In the genomic region with DNA sequence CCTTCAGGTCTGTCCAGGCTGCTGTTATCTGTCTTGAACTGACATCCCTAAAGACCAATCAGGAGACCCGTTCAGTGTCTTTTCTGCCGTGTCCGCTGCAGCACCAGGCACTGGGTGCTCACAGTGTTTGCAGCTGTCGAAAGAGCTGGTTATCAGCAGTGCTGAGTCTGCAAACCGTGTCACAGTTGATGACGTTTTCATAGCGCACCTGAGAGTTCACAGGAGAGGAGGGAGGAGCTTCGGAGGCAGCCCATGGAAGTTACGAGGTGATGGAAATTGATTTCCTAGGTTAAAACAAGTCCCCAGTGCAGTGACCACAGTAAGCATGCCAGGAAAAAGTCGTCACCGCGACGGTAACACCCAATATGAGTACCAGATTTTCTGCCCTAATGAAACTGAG, we compare ENCODE assay signal across 18 mouse cellular contexts.
DNase-seq lines count a peak whose midpoint lies in the region; ATAC-seq and TF ChIP-seq lines count a peak whose summit lies in the region.
"Had no signal": no experiment of that assay in that cellular context is flagged by ENCODE, and none has a peak within 500 bp of the region (broad histone marks: within the 10 kb centered on the region; RNA-seq: fewer than 3 reads in every experiment).

No protein-coding gene starts in this region.

- peak; percentile 34 for ATAC-seq in lung, postnatal 0 days
- ATAC-seq in neural tube, embryonic 14.5 days (ENCODE audit: low read depth), result peak; percentile 32; the same call in 1 of the 2 replicates
- ATAC-seq: forebrain, embryonic 14.5 days; midbrain, embryonic 15.5 days had no signal

- intact Hi-C loops in left cerebral cortex, postnatal 10 days (cut with DNase I), result no loop called here

- 52% methylated on average over 13 of the region's 13 CpGs for WGBS in lung, postnatal 0 days
- WGBS in neural tube, embryonic 14.5 days, result 60% methylated on average over 13 of the region's 13 CpGs

- H3K36me3 ChIP-seq in lung, postnatal 0 days (ENCODE audit: insufficient read depth, low read length), result no peaks in the 10 kb centered on the region
- H3K36me3 ChIP-seq in neural tube, embryonic 14.5 days (ENCODE audit: control insufficient read depth, insufficient read depth, low read length), result no peaks in the 10 kb centered on the region
- H3K36me3 ChIP-seq: midbrain, embryonic 15.5 days had no signal

- TF ChIP-seq CTCF in lung, postnatal 0 days (IDR thresholded peaks at IDR 0.05), result no peak

- TF ChIP-seq EP300 in lung, postnatal 0 days (IDR thresholded peaks at IDR 0.05), result no peak

- no peak overlapping the region for H3K4me2 ChIP-seq in lung, postnatal 0 days (replicated peaks; ENCODE audit: low read depth, low read length)
- no peak overlapping the region for H3K4me2 ChIP-seq in neural tube, embryonic 14.5 days (ENCODE audit: low read depth, low read length)
- H3K4me2 ChIP-seq: embryonic facial prominence, embryonic 13.5 days; midbrain, embryonic 15.5 days had no signal

- no peak overlapping the region for H3K27ac ChIP-seq in lung, postnatal 0 days (ENCODE audit: low read length)
- no peak overlapping the region for H3K27ac ChIP-seq in neural tube, embryonic 14.5 days (ENCODE audit: low read depth, low read length)
- H3K27ac ChIP-seq: embryonic facial prominence, embryonic 13.5 days; hindbrain, embryonic 10.5 days; midbrain, embryonic 15.5 days had no signal

- no peaks in the 10 kb centered on the region for H3K27me3 ChIP-seq in lung, postnatal 0 days (replicated peaks; ENCODE audit: insufficient read depth, low read length)
- no peaks in the 10 kb centered on the region for H3K27me3 ChIP-seq in neural tube, embryonic 14.5 days (ENCODE audit: control insufficient read depth, insufficient read depth, low read length)
- H3K27me3 ChIP-seq: embryonic facial prominence, embryonic 13.5 days; midbrain, embryonic 15.5 days had no signal

- no peak overlapping the region for H3K4me3 ChIP-seq in lung, postnatal 0 days (ENCODE audit: low read depth, low read length)
- H3K4me3 ChIP-seq in neural tube, embryonic 14.5 days (ENCODE audit: low read depth, low read length), result no peak overlapping the region
- H3K4me3 ChIP-seq: embryonic facial prominence, embryonic 13.5 days; hindbrain, embryonic 10.5 days; midbrain, embryonic 15.5 days; myocyte had no signal

- DNase-seq in heart, adult 11 months, result peak; percentile 91
- DNase-seq in heart, adult 18-20 months, result no peak
- no peak for DNase-seq in lung, postnatal 0 days (ENCODE audit: low spot score)
- no peak for DNase-seq in lung, adult 18-20 months
- no peak for DNase-seq in adrenal gland, postnatal 25 days
- no peak for DNase-seq in c-Kit-positive CD71-positive TER-119-positive erythroid progenitor cells, embryonic 14.5 days (ENCODE audit: low spot score)
- no peak for DNase-seq in left cerebral cortex, postnatal 10 days (ENCODE audit: extremely low spot score in 1 of 2, low spot score in 2 of 2)
- DNase-seq: adrenal gland, adult 2 months; cerebellum, adult 9-11 months; gastrocnemius, postnatal 14 days; lung, adult 2 months; lung, postnatal 36 days had no signal

- no peaks in the 10 kb centered on the region for H3K9me3 ChIP-seq in lung, postnatal 0 days (ENCODE audit: low read length)
- no peaks in the 10 kb centered on the region for H3K9me3 ChIP-seq in neural tube, embryonic 14.5 days (ENCODE audit: control insufficient read depth, low read length)
- H3K9me3 ChIP-seq: embryonic facial prominence, embryonic 13.5 days; hindbrain, embryonic 10.5 days; midbrain, embryonic 15.5 days had no signal

- H3K9ac ChIP-seq in lung, postnatal 0 days (replicated peaks; ENCODE audit: low read depth), result no peak overlapping the region
- no peak overlapping the region for H3K9ac ChIP-seq in neural tube, embryonic 14.5 days (replicated peaks; ENCODE audit: low read depth, low read length)
- H3K9ac ChIP-seq: embryonic facial prominence, embryonic 13.5 days; midbrain, embryonic 15.5 days had no signal

- peaks cover 5% of the 10 kb centered on the region; the same call in 1 of the 2 replicates for H3K4me1 ChIP-seq in lung, postnatal 0 days (ENCODE audit: insufficient read depth, low read depth, low read length)
- H3K4me1 ChIP-seq in neural tube, embryonic 14.5 days (ENCODE audit: control insufficient read depth, insufficient read depth, low read length), result peaks cover 15% of the 10 kb centered on the region
